Mouse (Mus musculus): ENCODE data around the gene Ecm1. TPM values are rescaled to one million over a fixed set of nuclear protein-coding genes. Genes with fewer than 3 reads are reported as not detected.

Gene Ecm1
- polyA plus RNA-seq, 1 experiment from 2014 or later, result 16.8 TPM

GRCm38 (mm10) chr3:95684846-95685245, 54.5 kb downstream of the Ecm1 start:
- peaks cover 31% of the 10 kb centered on the region for H3K4me1 ChIP-seq (ENCODE audit: control insufficient read depth, insufficient read depth, low read length)
- no peak overlapping the region for H3K9ac ChIP-seq (ENCODE audit: low read depth, low read length)
- 61% methylated on average over 4 of the region's 8 CpGs for WGBS

More at GRCm38 (mm10) chr3:95684846-95685245, 54.5 kb downstream of the Ecm1 start:
- no peaks in the 10 kb centered on the region for H3K36me3 ChIP-seq (ENCODE audit: control insufficient read depth, insufficient read depth, low read length)
- ATAC-seq (ENCODE audit: low read depth) (no peak), DNase-seq (ENCODE audit: low spot score) (no peak)
- no peak overlapping the region for H3K4me2 ChIP-seq (ENCODE audit: low read depth, low read length)
- H3K27me3 ChIP-seq (replicated peaks; ENCODE audit: control insufficient read depth, insufficient read depth, low read length), result no peaks in the 10 kb centered on the region
- H3K27ac ChIP-seq (replicated peaks; ENCODE audit: low read depth, low read length), result no peak overlapping the region
- no peak overlapping the region for H3K4me3 ChIP-seq (ENCODE audit: low read depth, low read length)
- no peaks in the 10 kb centered on the region for H3K9me3 ChIP-seq (ENCODE audit: control insufficient read depth, low read length)

Small RNA genes lying within 50 kb of the gene (microRNA-seq; reads per million reads assigned to microRNA genes)
- gene Mir7014 (ENCODE audit: borderline number of aligned reads), result not detected

Other genes starting within 250 kb of the Ecm1 start
- gene Ctsk, start 240.3 kb downstream of the Ecm1 start, polyA plus RNA-seq (2014; fragmentation: Nextera tagmentation; extraction: Ambion mirVana), result 113 and 147 TPM in 2 replicates
- gene Ctss, start 212.8 kb downstream of the Ecm1 start, polyA plus RNA-seq (2014; fragmentation: Nextera tagmentation; extraction: Ambion mirVana), result 21.8 and 22.8 TPM in 2 replicates
- not detected in 2 replicates for gene Hormad1, start 179.9 kb downstream of the Ecm1 start, polyA plus RNA-seq (2014; fragmentation: Nextera tagmentation; extraction: Ambion mirVana)
- gene Golph3l, start 150.6 kb downstream of the Ecm1 start, polyA plus RNA-seq (2014; fragmentation: Nextera tagmentation; extraction: Ambion mirVana), result 27.9 and 33.3 TPM in 2 replicates
- gene Ensa, start 114.6 kb downstream of the Ecm1 start, polyA plus RNA-seq (2014; fragmentation: Nextera tagmentation; extraction: Ambion mirVana), result 59.8 and 66.9 TPM in 2 replicates
- 62.0 and 65.8 TPM in 2 replicates for gene Mcl1, start 80.8 kb downstream of the Ecm1 start, polyA plus RNA-seq (2014; fragmentation: Nextera tagmentation; extraction: Ambion mirVana)
- 2.8 and 3.8 TPM in 2 replicates for gene Adamtsl4, start 51.7 kb downstream of the Ecm1 start, polyA plus RNA-seq (2014; fragmentation: Nextera tagmentation; extraction: Ambion mirVana)
- 40.1 and 44.5 TPM in 2 replicates for gene Tars2, start 20.6 kb upstream of the Ecm1 start, polyA plus RNA-seq (2014; fragmentation: Nextera tagmentation; extraction: Ambion mirVana)
- 20.5 and 21.2 TPM in 2 replicates for gene Rprd2, start 79.3 kb upstream of the Ecm1 start, polyA plus RNA-seq (2014; fragmentation: Nextera tagmentation; extraction: Ambion mirVana)
- 41.9 and 46.0 TPM in 2 replicates for gene Prpf3, start 116.3 kb upstream of the Ecm1 start, polyA plus RNA-seq (2014; fragmentation: Nextera tagmentation; extraction: Ambion mirVana)
- 288 and 315 TPM in 2 replicates for gene Mrps21, start 131.9 kb upstream of the Ecm1 start, polyA plus RNA-seq (2014; fragmentation: Nextera tagmentation; extraction: Ambion mirVana)
- gene Ciart, start 142.7 kb upstream of the Ecm1 start, polyA plus RNA-seq (2014; fragmentation: Nextera tagmentation; extraction: Ambion mirVana), result 4.1 and 4.4 TPM in 2 replicates
- gene BC028528, start 152.4 kb upstream of the Ecm1 start, polyA plus RNA-seq (2014; fragmentation: Nextera tagmentation; extraction: Ambion mirVana), result 19.3 and 20.1 TPM in 2 replicates
- 36.6 and 39.5 TPM in 2 replicates for gene Aph1a, start 154.4 kb upstream of the Ecm1 start, polyA plus RNA-seq (2014; fragmentation: Nextera tagmentation; extraction: Ambion mirVana)
- gene Car14, start 165.1 kb upstream of the Ecm1 start, polyA plus RNA-seq (2014; fragmentation: Nextera tagmentation; extraction: Ambion mirVana), result 3.7 and 5.6 TPM in 2 replicates
- gene Anp32e, start 189.7 kb upstream of the Ecm1 start, polyA plus RNA-seq (2014; fragmentation: Nextera tagmentation; extraction: Ambion mirVana), result 62.6 and 64.2 TPM in 2 replicates